Mouse (Mus musculus) stomach, postnatal 0 days (tissue): ENCODE data around the gene Hacd3. TPM values are rescaled to one million over a fixed set of nuclear protein-coding genes. Genes with fewer than 3 reads are reported as not detected.

Experiments used
- ATAC-seq: fragments of 200-750 bp; cut with Nextera tagmentation; 2 replicates; pipeline ENCODE4 v1.8.0; 2017; ENCODE audit not compliant: low FRiP score, low TSS enrichment
- DNase-seq: peaks from one replicate; pipeline ENCODE4 v3.0.0-alpha.2; 2016; ENCODE audit warnings: low spot score
- H3K27ac ChIP-seq: fragments of 300-500 bp; sonication (generic); replicated peaks from 2 replicates; pipeline ENCODE4 v1.5.1; 2014; ENCODE audit warnings: mild to moderate bottlenecking, control low read depth
- H3K27me3 ChIP-seq: fragments of 300-500 bp; sonication (generic); 2 replicates; pipeline ENCODE4 v1.6.1; 2014; ENCODE audit warnings: low read length; ENCODE audit not compliant: control insufficient read depth, insufficient read depth
- H3K36me3 ChIP-seq: fragments of 300-500 bp; sonication (generic); 2 replicates; pipeline ENCODE4 v1.6.1; 2014; ENCODE audit warnings: low read length, mixed read lengths; ENCODE audit not compliant: control insufficient read depth, insufficient read depth
- H3K4me1 ChIP-seq: fragments of 300-500 bp; sonication (generic); replicated peaks from 2 replicates; pipeline ENCODE4 v1.6.1; 2014; ENCODE audit warnings: antibody characterized with exemption; ENCODE audit not compliant: control insufficient read depth, insufficient read depth
- H3K4me2 ChIP-seq: fragments of 300-500 bp; sonication (generic); replicated peaks from 2 replicates; pipeline ENCODE4 v1.6.1; 2014; ENCODE audit warnings: low read depth, mild to moderate bottlenecking, control low read depth, moderate library complexity
- H3K4me3 ChIP-seq: fragments of 300-500 bp; sonication (generic); 2 replicates; pipeline ENCODE4 v1.5.1; 2014; ENCODE audit warnings: low read depth, low read length, control low read depth
- H3K9ac ChIP-seq: fragments of 300-500 bp; sonication (generic); 2 replicates; pipeline ENCODE4 v1.6.1; 2014; ENCODE audit warnings: mild to moderate bottlenecking, low read length, control low read depth, mixed read lengths
- H3K9me3 ChIP-seq: fragments of 300-500 bp; sonication (generic); 2 replicates; pipeline ENCODE4 v1.6.1; 2016; ENCODE audit warnings: low read length; ENCODE audit not compliant: control insufficient read depth
- CTCF ChIP-seq: IDR thresholded peaks from 2 replicates; pipeline ENCODE4 v1.5.1; 2016; ENCODE audit warnings: antibody characterized with exemption, low read depth, mild to moderate bottlenecking, moderate library complexity
- EP300 ChIP-seq: optimal IDR thresholded peaks from 2 replicates; pipeline ENCODE3; 2016; ENCODE audit warnings: antibody characterized with exemption
- WGBS: fragments of 180-500 bp; shearing (Covaris S2); extraction: QIAGEN DNeasy Blood & Tissue Kit; methylation state at CpG from one replicate; pipeline ENCODE4 v1.1.7; 2014; 5-methylcytosine and 5-hydroxymethylcytosine counted together
- polyA plus RNA-seq: library from polyadenylated mRNA; unstranded; fragments of >200 nt; fragmentation: Nextera tagmentation; extraction: Ambion mirVana; gene quantifications from 2 replicates; pipeline ENCODE4 v1.2.1, GENCODE M21; 2015

Gene Hacd3
- polyA plus RNA-seq, 1 experiment from 2014 or later = 110 TPM

- Histone ChIP-seq H3K27me3 (no peaks in the 10 kb centered on the region), H3K9ac (no peak overlapping the region), H3K4me2 (no peak overlapping the region), H3K9me3 (no peaks in the 10 kb centered on the region), H3K4me3 (no peak overlapping the region), H3K27ac (no peak overlapping the region), H3K36me3 (no peaks in the 10 kb centered on the region), H3K4me1 (no peaks in the 10 kb centered on the region)
- ATAC-seq = no peak
- DNase-seq = no peak
- WGBS = 83% methylated on average over 5 of the region's 5 CpGs
- no peak for TF ChIP-seq CTCF
- no peak for TF ChIP-seq EP300
Measured at GRCm38 (mm10) chr9:65028313-65028712, 6.8 kb upstream of the Hacd3 start.

GRCm38 (mm10) chr9:65027241-65027640 lies 5.7 kb upstream of the Hacd3 start:
- ATAC-seq (no peak), DNase-seq (no peak)
- no peaks in the 10 kb centered on the region for H3K4me1 ChIP-seq
- no peaks in the 10 kb centered on the region for H3K9me3 ChIP-seq
- 77% methylated on average over 7 of the region's 7 CpGs for WGBS
- H3K4me3 ChIP-seq = no peak overlapping the region
- TF ChIP-seq CTCF = no peak
- no peak for TF ChIP-seq EP300
- H3K27ac ChIP-seq = no peak overlapping the region
- H3K36me3 ChIP-seq = no peaks in the 10 kb centered on the region
- H3K27me3 ChIP-seq = no peaks in the 10 kb centered on the region
- no peak overlapping the region for H3K9ac ChIP-seq
- no peak overlapping the region for H3K4me2 ChIP-seq

- H3K36me3 ChIP-seq = no peaks in the 10 kb centered on the region
- H3K9ac ChIP-seq = no peak overlapping the region
- 77% methylated on average over 3 of the region's 3 CpGs for WGBS
- H3K27ac ChIP-seq = no peak overlapping the region
- H3K9me3 ChIP-seq = no peaks in the 10 kb centered on the region
- H3K4me2 ChIP-seq = no peak overlapping the region
- ATAC-seq (no peak), DNase-seq (no peak)
- 0 out of 2 replicates have a peak, but pooled peaks cover 5% of the 10 kb centered on the region for H3K4me1 ChIP-seq
- H3K27me3 ChIP-seq = no peaks in the 10 kb centered on the region
- no peak overlapping the region for H3K4me3 ChIP-seq
- TF ChIP-seq CTCF (no peak), EP300 (no peak)
Measured at GRCm38 (mm10) chr9:65023447-65023846, 2.0 kb upstream of the Hacd3 start.

GRCm38 (mm10) chr9:65022580-65023135 lies 1.2 kb upstream of the Hacd3 start:
- WGBS = 47% methylated on average over 4 of the region's 4 CpGs
- TF ChIP-seq CTCF (no peak), EP300 (no peak)
- H3K27ac ChIP-seq = peak overlapping the region; percentile 31; the same call in 1 of the 2 replicates
- no peak overlapping the region for H3K4me3 ChIP-seq
- DNase-seq (peak; percentile 48), ATAC-seq (peak; percentile 59)
- no peaks in the 10 kb centered on the region for H3K36me3 ChIP-seq
- 0 out of 2 replicates have a peak, but pooled peaks cover 5% of the 10 kb centered on the region for H3K4me1 ChIP-seq
- no peaks in the 10 kb centered on the region for H3K9me3 ChIP-seq
- no peak overlapping the region for H3K4me2 ChIP-seq
- H3K9ac ChIP-seq = no peak overlapping the region
- H3K27me3 ChIP-seq = no peaks in the 10 kb centered on the region

GRCm38 (mm10) chr9:65021887-65022579 lies 540 bp upstream of the Hacd3 start:
- Histone ChIP-seq H3K9me3 (no peaks in the 10 kb centered on the region), H3K27ac (peak overlapping the region; percentile 88), H3K9ac (peak overlapping the region; percentile 91), H3K4me1 (0 out of 2 replicates have a peak, but pooled peaks cover 5% of the 10 kb centered on the region), H3K4me3 (peak overlapping the region; percentile 96), H3K36me3 (no peaks in the 10 kb centered on the region), H3K4me2 (peak overlapping the region; percentile 95), H3K27me3 (no peaks in the 10 kb centered on the region)
- 21% methylated on average over 9 of the region's 9 CpGs for WGBS
- no peak for TF ChIP-seq CTCF
- no peak for TF ChIP-seq EP300
- ATAC-seq (no peak; the same call in 1 of the 2 replicates), DNase-seq (no peak)

- no peak for DNase-seq
- no peaks in the 10 kb centered on the region for H3K27me3 ChIP-seq
- no peaks in the 10 kb centered on the region for H3K9me3 ChIP-seq
- peak overlapping the region; percentile 96; the same call in 1 of the 2 replicates for H3K4me3 ChIP-seq
- H3K27ac ChIP-seq = no peak overlapping the region
- H3K36me3 ChIP-seq = no peaks in the 10 kb centered on the region
- TF ChIP-seq EP300 = no peak
- TF ChIP-seq CTCF = no peak
- ATAC-seq = no peak
- peak overlapping the region; percentile 95 for H3K4me2 ChIP-seq
- 0 out of 2 replicates have a peak, but pooled peaks cover 5% of the 10 kb centered on the region for H3K4me1 ChIP-seq
- H3K9ac ChIP-seq = no peak overlapping the region
- 63% methylated on average over 4 of the region's 4 CpGs for WGBS
Measured at GRCm38 (mm10) chr9:65020128-65020527, 1.4 kb downstream of the Hacd3 start.
